18 mouse cellular contexts compared by ENCODE assay signal in genomic region chr8:91787194-91787895, GRCm38 (mm10). TPM values are rescaled to one million over a fixed set of nuclear protein-coding genes. Genes with fewer than 3 reads are reported as not detected.
A peak's percentile ranks its signal among the peaks of the same experiment; 100 is the strongest.
DNase-seq lines count a peak whose midpoint lies in the region; ATAC-seq lines count a peak whose summit lies in the region.
"Had no signal": no experiment of that assay in that cellular context is flagged by ENCODE, and none has a peak within 500 bp of the region (broad histone marks: within the 10 kb centered on the region; RNA-seq: fewer than 3 reads in every experiment).

No protein-coding gene starts in this region.

- no peak overlapping the region for H3K4me2 ChIP-seq in hindbrain, embryonic 11.5 days (replicated peaks; ENCODE audit: low read depth, low read length)
- H3K4me2 ChIP-seq: liver, embryonic 12.5 days had no signal

- no peak for ATAC-seq in hindbrain, embryonic 11.5 days (ENCODE audit: low FRiP score)
- ATAC-seq: forebrain, embryonic 14.5 days; intestine, postnatal 0 days; liver, embryonic 12.5 days; midbrain, embryonic 16.5 days had no signal

- 59% methylated on average over 9 of the region's 9 CpGs for WGBS in hindbrain, embryonic 10.5 days
- WGBS in hindbrain, embryonic 11.5 days = 75% methylated on average over 9 of the region's 9 CpGs

- no peaks in the 10 kb centered on the region for H3K36me3 ChIP-seq in hindbrain, embryonic 10.5 days
- H3K36me3 ChIP-seq in hindbrain, embryonic 11.5 days (ENCODE audit: control insufficient read depth, insufficient read depth, low read length) = no peaks in the 10 kb centered on the region
- H3K36me3 ChIP-seq: liver, embryonic 12.5 days had no signal

- H3K4me1 ChIP-seq in hindbrain, embryonic 10.5 days (replicated peaks) = peaks cover 15% of the 10 kb centered on the region
- H3K4me1 ChIP-seq in hindbrain, embryonic 11.5 days (replicated peaks; ENCODE audit: control insufficient read depth, insufficient read depth, low read length) = no peaks in the 10 kb centered on the region
- H3K4me1 ChIP-seq: liver, embryonic 12.5 days had no signal

- no peaks in the 10 kb centered on the region for H3K9me3 ChIP-seq in hindbrain, embryonic 10.5 days
- no peaks in the 10 kb centered on the region for H3K9me3 ChIP-seq in hindbrain, embryonic 11.5 days (ENCODE audit: control insufficient read depth, low read length)
- H3K9me3 ChIP-seq: liver, embryonic 12.5 days had no signal

- intact Hi-C loops in heart, postnatal 10 days (cut with DNase I) = no loop called here

- H3K4me3 ChIP-seq in hindbrain, embryonic 10.5 days = no peak overlapping the region
- no peak overlapping the region for H3K4me3 ChIP-seq in hindbrain, embryonic 11.5 days (ENCODE audit: low read depth, low read length)
- H3K4me3 ChIP-seq: liver, embryonic 12.5 days had no signal

- H3K27me3 ChIP-seq in hindbrain, embryonic 10.5 days (ENCODE audit: insufficient read depth, poor library complexity, severe bottlenecking) = peaks cover 18% of the 10 kb centered on the region
- no peaks in the 10 kb centered on the region for H3K27me3 ChIP-seq in hindbrain, embryonic 11.5 days (ENCODE audit: control insufficient read depth, insufficient read depth, low read length)

- H3K27ac ChIP-seq in hindbrain, embryonic 10.5 days = peak overlapping the region; percentile 54; the same call in 1 of the 2 replicates
- H3K27ac ChIP-seq in hindbrain, embryonic 11.5 days (ENCODE audit: low read depth, low read length) = no peak overlapping the region
- H3K27ac ChIP-seq: kidney, postnatal 0 days; liver, embryonic 12.5 days had no signal

- H3K9ac ChIP-seq in hindbrain, embryonic 11.5 days (ENCODE audit: low read depth, low read length) = no peak overlapping the region
- H3K9ac ChIP-seq: liver, embryonic 12.5 days had no signal

- DNase-seq in hindbrain, embryonic 10.5 days (ENCODE audit: low spot score) = no peak
- DNase-seq in hindbrain, embryonic 11.5 days (ENCODE audit: low spot score) = no peak
- DNase-seq in cerebellum, adult 11-12 months = peak; percentile 82
- DNase-seq in cerebellum, postnatal 14 days = peak; percentile 82 to 94
- DNase-seq in heart, postnatal 10 days = peak; percentile 59 to 71
- DNase-seq in urinary bladder, postnatal 4 days (ENCODE audit: low spot score in 2 of 2) = no peak
- DNase-seq in thymus, postnatal 36 days = no peak
- DNase-seq: adrenal gland, adult 8-10 months; embryo, embryonic 11 days; layer of hippocampus, adult 9-11 months; right cerebral cortex, postnatal 14 days; thymus, postnatal 4 days had no signal

RNA-seq across cellular contexts. Expression of gene Irx3, which starts 14.5 kb away (rescaled TPM):
- 38.1 and 45.2 TPM in 2 replicates for polyA plus RNA-seq in hindbrain, embryonic 10.5 days (2016; fragmentation: Nextera tagmentation; extraction: Ambion mirVana)
- 26.2 and 28.1 TPM in 2 replicates for polyA plus RNA-seq in hindbrain, embryonic 11.5 days (2014; fragmentation: Nextera tagmentation; extraction: Ambion mirVana)
- total RNA-seq in heart, postnatal 10 days (2021) = 10 to 100 TPM; 33.8 to 44.3 TPM
- total RNA-seq: megakaryocyte progenitor cell, adult 5-6 weeks had no signal

Comparison
In these comparisons a context has a peak if more than half of its experiments do, and no peak if none do; other contexts are left out.
1. DNase-seq: peak in cerebellum, adult 11-12 months (single experiment), cerebellum, postnatal 14 days (2 of 2) and heart, postnatal 10 days (2 of 2); none in hindbrain, embryonic 10.5 days (single experiment), hindbrain, embryonic 11.5 days (single experiment), urinary bladder, postnatal 4 days (0 of 2) and thymus, postnatal 36 days (0 of 2).